Mouse (Mus musculus): ENCODE data around the gene Cbfb.
A peak's percentile ranks its signal among the peaks of the same experiment; 100 is the strongest.
"Not testable (repeated sequence)": the region's sequence is repeated elsewhere in the genome, so short reads cannot be mapped to it uniquely, and the experiment has no call there.

The Cbfb gene

GRCm38 (mm10) chr8:105186467-105187005 is 16.1 kb downstream of the Cbfb start:
- DNase-seq: no peak

GRCm38 (mm10) chr8:105192182-105192581 is 21.7 kb downstream of the Cbfb start:
- no peak for DNase-seq

DNA sequence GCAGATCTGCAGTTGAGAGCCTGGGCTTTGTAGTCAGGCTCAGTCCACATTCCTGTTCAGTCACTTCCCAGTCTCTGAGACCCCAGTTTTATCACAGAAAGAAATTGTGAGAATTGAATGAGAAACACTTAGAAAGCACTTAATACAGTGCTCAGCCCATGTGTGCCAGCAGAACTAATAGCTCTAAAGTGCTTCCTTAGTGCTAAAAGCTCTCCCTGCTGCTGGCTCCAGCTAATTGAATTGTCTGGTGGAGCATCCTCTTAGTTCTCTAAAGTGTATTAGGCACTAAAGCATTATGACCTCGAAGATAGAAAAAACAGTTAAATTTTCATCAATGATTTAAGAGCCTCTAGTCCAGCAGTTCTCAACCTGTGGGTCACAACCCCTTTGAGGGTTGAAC is 35.3 kb downstream of the Cbfb start:
- DNase-seq: no peak

DNA sequence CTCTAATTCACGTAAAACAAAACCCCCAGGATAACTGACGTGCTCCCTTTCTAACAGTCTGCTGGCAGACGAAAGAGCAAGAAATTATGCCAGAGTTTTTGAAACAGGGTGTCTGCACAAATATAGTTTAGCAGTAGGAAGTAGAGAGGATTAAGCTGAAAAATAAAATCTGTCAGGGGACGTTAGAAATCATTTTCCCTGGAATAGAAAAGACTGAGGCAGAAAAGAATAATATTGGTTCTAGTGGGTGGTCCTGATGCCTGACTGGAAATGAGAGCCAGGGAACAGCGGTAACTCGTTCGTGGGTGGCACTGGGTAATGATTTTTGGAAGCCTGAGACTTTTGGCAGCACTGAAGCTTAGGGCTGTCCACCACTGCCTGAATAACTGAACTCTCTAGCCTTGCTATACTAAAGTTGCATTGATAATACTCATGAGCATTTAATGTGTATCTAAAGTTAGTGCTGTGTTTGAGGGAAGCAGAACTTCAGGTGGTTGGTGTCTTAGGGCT is 36.3 kb downstream of the Cbfb start:
- DNase-seq: no peak

DNA sequence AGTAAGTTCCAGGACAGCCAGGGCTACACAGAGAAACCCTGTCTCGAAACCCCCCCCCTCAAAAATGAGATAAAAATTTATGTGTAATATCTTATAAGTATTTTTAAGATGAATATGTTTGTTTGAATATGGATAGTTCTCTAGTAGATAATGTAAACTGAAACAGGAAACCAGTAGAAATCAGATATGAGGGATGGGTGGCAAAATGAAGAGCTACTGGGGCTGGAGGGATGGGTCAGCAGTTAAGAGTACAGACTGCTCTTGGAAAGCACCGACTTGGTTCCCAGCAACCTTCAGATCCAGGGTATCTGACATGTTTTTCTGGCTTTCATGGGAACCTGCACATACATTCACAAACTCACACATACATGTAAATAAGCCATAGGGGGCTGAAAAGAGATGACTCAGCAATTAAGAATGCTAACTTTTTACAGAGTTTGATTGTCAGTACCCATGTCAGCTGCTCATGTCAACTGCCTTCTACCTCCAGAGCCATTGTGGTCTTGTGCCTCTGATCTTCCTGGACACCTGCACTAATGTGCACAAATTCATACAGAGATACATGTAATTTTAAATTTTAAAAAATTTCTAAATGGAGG is 37.3 kb downstream of the Cbfb start:
- no peak for DNase-seq

DNA sequence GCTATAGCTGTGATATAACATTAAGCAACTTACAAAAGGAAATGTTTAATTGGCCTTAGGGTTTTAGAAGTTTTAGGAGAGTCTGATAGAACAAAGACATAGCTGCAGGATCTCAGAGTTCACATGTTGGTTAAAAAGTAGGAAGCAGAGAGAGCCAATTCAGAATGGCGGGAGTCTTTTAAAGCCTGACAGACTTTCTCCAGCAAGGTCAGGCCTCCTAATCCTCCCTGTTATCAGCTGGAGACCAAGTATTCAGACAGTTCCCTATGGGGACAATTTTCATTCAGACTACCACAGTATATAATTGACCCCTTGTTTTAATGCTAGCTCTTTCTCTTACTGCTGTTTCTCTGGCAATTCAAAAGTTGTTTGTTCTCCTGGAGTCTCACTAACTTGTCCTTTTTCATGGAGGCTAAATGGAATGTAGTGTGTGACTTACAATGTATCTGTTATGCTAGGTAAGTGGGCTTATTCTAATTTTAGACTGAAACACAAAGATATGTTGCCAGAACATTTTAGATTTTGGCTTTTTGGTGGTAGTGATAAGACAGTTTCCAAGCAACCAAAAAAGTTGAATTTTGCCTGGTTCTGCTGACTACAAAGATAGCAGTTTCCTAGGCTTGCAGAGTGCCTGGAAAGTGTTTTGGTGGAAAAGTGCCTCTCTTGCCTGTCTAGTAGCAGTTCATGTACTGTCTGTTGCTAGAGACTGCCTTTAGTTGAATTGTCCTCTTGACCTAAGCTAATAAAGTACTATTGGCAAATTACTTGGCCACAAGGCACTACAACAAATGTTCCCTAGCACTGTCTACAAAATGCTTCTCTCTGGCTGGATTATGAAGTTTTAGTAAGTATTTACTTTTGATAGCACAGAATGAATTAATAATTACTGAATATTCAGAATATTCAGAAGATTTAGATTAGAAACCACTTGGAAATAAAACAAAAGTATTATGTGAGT is 39.0 kb downstream of the Cbfb start:
- no peak for DNase-seq

DNA sequence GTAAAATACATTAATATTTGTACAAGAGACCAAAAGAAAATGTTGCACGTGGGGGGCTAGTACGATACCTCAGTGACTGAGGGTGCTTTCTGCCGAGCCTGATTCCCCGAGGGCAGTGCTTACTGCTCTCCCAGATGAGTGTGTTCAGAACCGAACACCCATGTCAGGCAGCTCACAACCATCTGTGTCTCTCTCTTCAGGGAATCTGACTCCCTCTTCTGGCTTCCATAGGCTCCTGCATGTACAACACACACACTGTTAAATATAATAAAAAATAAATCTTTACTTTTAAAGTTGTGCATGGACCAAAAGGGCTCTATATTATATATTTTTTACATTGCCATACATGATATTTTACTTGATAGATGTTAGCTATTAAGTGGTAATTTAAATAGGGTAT is 43.6 kb downstream of the Cbfb start:
- no peak for DNase-seq

- DNase-seq: no peak
Measured at GRCm38 (mm10) chr8:105217926-105218522, 47.5 kb downstream of the Cbfb start.

DNA sequence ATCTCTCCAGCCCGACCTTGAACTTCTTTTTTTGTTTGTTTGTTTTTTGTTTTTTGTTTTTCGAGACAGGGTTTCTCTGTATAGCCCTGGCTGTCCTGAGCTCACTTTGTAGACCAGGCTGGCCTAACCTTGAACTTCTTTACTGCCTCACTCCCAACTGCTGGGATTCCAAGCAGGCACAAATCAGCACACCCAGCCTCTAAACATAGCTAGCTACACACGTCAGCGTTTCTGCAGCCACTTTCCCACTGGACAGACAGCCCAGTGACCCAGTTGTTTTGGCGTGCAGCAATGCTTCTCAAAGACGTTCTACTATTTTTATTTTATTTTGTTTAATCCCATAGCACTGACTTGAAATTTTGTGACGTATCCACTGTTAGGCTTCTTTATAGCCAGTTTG is 53.4 kb downstream of the Cbfb start:
- DNase-seq: no peak

DNA sequence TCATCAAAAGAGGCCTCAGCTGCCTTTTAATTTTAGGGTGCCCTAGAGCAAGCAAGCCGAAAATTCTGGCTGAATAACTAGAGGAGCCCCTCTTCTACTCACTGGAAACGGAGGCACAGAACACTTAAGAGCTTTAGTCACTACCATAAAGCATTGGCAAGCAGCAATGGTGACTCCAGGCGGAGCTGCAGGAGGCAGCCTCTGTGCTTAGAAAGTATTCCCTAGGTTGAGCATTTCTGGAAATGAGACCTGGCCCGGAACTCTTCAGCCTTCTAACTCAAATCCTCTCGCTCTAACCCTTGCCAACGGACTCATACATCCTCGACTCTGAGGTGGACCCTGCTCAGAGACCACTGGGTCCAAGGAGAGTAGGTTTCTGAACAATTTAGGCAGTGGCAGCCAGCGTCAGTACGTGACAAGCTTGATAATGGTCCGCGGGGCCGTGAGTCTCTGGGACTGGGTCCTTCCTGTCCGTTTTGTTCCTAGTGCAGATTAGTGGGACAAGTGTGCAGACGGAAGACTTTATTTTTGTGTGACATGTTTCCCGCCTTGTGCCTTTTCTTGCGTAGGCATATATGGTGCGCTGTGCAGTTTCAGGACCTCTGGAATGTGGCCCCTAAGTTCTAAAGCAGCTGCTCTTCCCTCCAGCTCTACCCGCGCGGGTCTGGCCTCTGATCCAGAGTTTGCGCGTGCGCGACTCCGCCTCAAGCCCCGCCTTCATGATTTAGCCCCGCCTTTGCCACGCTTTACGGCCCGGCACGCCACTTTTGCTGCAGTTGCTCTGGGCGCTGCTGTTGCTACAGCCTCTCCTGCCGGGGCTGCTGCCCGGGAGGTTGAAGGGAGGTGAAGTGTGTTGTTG is 54.2 kb downstream of the Cbfb start, which contains the start of gene D230025D16Rik:
D230025D16Rik (plus strand) TSS at position 733 of the 859 bp plus-strand sequence.
- DNase-seq: peak; percentile 95 to 96

DNA sequence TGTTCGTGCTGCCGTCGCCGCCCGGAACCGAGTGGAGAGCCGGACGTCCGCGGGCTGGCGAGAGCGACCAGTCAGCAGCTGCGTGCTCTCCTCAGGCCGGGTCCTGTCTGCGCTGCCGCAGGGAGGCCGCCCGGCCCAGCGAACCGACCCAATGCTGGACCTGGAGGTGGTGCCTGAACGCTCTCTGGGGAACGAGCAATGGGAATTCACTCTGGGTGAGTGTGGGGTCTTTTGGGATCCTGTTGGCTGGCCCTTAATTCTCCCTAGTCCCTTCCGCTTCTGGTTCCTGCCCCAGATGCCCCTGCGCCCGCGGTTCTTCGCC is 54.8 kb downstream of the Cbfb start:
- no peak for DNase-seq

DNA sequence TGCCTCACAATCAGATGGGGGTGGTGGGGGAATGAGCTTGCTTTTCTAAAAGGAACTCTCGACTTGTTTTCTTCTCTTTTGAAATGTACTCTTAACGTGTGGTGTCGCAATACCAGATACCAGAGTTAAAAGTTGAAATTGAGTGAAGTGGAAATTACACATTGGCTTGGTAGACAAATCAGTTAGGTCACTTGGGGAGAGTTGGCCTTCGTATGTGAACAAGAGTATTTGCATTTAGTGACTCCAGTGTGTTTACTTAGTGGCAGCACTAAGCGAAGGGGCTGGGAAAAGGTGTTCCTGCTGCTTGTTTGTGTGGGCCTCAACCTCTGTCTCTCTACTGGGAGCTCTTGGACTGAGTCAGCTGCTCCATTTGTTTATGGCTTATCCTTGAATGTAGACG is 55.4 kb downstream of the Cbfb start:
- DNase-seq: no peak

- DNase-seq: no peak
Measured at GRCm38 (mm10) chr8:105231503-105232320, 61.2 kb downstream of the Cbfb start.

DNA sequence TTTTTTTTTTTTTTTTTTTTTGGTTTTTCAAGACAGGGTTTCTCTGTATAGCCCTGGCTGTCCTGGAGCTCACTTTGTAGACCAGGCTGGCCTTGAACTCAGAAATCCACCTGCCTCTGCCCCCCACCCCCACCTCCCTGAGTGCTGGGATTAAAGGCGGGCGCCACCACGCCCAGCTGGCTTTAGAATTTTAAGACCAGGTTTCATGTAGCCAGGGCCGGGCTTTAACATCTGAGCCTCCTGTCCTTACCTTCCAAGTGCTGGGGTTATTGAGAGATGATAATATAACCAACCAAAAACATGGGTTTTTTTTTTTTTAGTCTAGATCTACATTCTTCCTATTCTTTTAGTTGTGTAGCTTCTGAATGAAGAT is 61.8 kb downstream of the Cbfb start:
- not testable (repeated sequence) for DNase-seq

DNA sequence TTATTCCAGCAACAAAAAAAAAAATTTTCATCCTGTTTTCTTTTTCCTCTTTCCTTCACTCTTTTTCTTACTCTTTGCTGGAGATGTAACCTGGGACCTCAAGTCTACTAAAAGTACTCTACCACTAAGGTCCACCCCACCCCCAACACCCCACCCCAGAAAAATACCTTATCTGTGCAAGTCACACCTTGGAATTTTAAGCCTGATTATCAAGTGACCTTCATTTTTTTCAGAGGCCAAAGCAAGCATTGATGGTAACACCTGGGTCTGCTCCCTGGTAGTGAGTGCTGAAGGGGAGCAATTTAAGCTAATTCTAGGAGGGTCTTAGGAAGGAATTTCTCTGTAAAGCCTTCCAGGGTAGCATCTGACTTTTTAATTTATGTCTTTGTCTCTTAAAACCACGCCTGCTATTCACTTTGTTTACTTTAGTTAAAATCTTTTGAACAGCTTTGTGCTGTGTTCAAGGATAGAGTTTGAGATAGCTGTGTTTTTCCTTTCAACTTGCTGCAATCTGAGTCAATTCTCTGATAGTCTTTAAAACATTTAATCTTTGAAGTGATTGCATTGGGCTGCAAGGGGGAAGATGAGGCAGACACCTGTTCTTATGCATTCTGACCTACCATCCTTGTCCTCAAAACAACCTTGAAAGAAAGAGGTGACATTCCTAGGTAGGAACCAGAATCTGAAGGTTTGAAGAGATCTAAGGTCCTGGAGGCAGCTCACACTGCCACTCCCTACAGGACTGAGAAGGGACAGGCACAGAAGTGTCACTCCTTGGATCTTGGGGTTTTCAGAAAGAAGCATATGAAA is 62.9 kb downstream of the Cbfb start:
- DNase-seq: no peak

DNA sequence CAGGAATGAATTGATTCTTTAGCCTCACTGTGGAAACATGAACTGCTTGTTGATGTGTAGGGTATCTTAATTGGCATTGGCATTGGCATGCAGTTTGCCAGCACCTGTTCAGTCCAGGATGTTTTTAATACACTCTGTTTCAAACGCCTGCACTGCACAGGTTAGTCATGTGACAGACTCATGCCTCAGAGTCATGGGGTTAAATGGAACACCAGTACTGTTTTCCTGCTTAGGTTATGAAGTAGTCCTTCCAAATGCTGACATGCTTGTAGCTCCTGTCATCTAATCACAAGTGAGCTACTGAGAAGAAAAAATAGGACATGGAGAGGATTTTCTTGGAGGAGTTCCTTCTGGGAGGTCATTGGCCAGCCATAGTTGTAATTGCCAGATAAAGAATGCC is 64.7 kb downstream of the Cbfb start:
- no peak for DNase-seq

GRCm38 (mm10) chr8:105237442-105238142 is 67.1 kb downstream of the Cbfb start:
- no peak for DNase-seq

DNA sequence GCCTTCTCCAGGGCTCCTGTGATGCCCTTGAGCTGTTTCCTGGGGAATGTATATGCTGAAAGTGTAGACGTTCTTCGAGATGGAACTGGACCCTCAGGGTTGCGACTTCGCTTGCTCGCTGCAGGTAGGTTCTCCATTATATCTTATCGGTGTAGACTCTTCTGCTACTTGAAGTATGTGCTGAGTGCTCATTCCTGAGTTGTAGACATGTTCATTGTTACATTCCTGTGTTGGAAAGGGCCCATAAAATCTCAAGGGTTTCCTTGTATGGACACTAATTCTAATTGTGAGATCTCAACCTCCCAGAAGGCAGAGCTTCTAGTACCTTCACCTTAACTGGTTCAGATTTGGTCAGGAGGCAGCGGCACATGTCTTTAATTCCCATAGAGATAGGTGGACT is 70.5 kb downstream of the Cbfb start:
- DNase-seq: no peak

DNA sequence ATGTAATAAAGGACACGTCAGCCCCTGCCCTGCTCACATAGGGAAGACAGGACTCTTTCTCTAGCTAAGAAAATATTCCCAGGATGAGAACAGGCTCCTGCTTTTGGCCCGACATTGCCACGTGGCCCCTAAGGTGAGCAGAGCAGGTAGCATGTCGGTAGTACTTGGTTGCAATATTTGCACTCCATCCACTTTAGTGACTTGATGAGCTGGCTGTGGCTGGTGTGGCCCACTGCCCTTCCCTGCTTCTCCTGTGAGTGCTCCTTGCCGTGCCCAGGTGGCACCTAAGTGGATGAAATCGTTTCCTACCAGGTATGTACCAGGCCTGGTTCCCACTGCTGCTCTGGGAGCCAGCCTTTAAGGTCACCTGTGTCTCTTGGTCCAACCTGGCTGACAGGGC is 81.5 kb downstream of the Cbfb start:
- no peak for DNase-seq

All from cerebellum, postnatal 36 days (tissue).